Mouse (Mus musculus): ENCODE results near the gene Ccnd1. TPM values are rescaled to one million over a fixed set of nuclear protein-coding genes. Genes with fewer than 3 reads are reported as not detected.

Ccnd1 gene
- total RNA-seq (2023) = 0.49 to 1.7 TPM (median 0.85 TPM) in 4 replicates

GRCm38 (mm10) chr7:144939344-144940002 lies at the start of gene Ccnd1:
TSS of gene Ccnd1 (minus strand) at chr7:144939925.

GRCm38 (mm10) chr7:144914948-144915750 lies 24.6 kb downstream of the Ccnd1 start, which contains the start of gene LTO1:
TSS of gene LTO1 (plus strand) at chr7:144915100.

GRCm38 (mm10) chr7:144896294-144897218 lies 43.2 kb downstream of the Ccnd1 start, which contains the start of gene Fgf15:
TSS of gene Fgf15 (plus strand) at chr7:144896531.

Other genes starting within 250 kb of the Ccnd1 start
- not detected in 4 replicates for gene Ano1, start 188.0 kb downstream of the Ccnd1 start, total RNA-seq (2023)
- gene Fgf3, start 101.8 kb downstream of the Ccnd1 start, total RNA-seq (2023) = not detected in 4 replicates
- not detected in 4 replicates for gene Fgf4, start 92.6 kb downstream of the Ccnd1 start, total RNA-seq (2023)
- gene Fgf15, start 43.4 kb downstream of the Ccnd1 start, total RNA-seq (2023) = not detected in 4 replicates
- gene LTO1, start 24.8 kb downstream of the Ccnd1 start, total RNA-seq (2023) = 30.8 to 38.8 TPM (median 33.3 TPM) in 4 replicates

Measured in B cell, adult 62 days (primary cell).